Comparison of ENCODE assay signal across 8 mouse cellular contexts in the genomic region with DNA sequence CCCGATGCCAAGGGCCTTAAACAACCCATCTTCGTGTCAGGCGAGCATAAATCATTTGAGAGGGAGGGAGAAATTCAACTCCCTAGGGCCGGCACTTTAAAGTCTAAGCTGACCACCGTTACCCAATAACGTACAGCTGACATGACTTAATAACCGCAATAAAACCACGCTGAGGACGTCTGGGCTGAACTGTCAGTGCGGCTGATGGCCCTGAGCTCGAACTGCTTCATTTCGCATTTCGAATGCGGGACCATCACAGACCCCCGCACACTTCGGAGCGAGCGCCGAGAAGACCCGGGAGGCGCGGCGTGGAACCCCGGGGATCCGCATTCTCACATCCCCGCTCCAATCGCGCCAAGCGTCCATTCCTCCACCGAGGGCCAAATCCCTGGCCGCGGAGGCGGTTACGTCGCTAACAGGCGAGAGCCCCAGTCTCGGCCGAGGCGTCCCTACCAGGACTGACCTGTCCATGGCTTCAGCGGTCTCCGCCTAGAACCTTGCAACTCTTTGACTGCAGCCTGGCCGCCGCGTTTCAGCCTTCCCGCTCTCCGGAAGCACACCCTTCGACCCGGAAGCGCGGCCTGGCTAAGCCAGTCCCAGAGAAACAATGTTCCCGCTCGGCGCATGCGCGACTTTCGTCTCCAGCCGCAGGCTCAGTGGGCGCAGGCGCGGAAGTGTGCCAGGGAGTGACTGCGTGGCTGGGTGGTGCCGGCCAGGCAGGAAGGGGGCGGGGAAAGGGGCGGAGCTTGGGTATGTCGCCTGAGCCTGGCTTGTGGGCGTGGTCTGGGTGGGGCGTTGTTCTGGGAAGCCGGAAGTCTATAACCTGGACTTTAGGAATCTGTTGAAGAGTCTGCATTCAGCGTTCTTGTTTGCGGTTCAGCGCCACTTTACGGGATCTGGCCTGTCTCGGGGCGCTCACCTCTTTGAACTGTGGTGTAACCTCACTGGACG. TPM values are rescaled to one million over a fixed set of nuclear protein-coding genes. Genes with fewer than 3 reads are reported as not detected.
DNase-seq lines count a peak whose midpoint lies in the region; ATAC-seq lines count a peak whose summit lies in the region.

Nup107 (minus strand) TSS at position 565 of the 951 bp plus-strand sequence.

- peak within 1 kb of the TSS; percentile 59 for H3K4me2 ChIP-seq in hindbrain, embryonic 11.5 days (replicated peaks; ENCODE audit: low read depth, low read length)

- DNase-seq in Muller cell, postnatal 12 days (ENCODE audit: inconsistent ontology term) = peak; percentile 100
- peak; percentile 100 for DNase-seq in cerebellum, adult 9-11 months
- peak; percentile 99 to 100 for DNase-seq in frontal cortex, adult 2 months (ENCODE audit: extremely low spot score in 1 of 2, low spot score in 1 of 2)
- DNase-seq in hindbrain, embryonic 11.5 days (ENCODE audit: low spot score) = peak; percentile 100
- peak; percentile 100 for DNase-seq in layer of hippocampus, postnatal 10 days (ENCODE audit: low spot score in 2 of 2)
- DNase-seq in lung, postnatal 10 days = peak; percentile 100
- DNase-seq in ovary, postnatal 36 days (ENCODE audit: low spot score) = peak; percentile 100
- peak; percentile 100 for DNase-seq in thymus, postnatal 25 days

- H3K36me3 ChIP-seq in hindbrain, embryonic 11.5 days (ENCODE audit: control insufficient read depth, insufficient read depth, low read length) = no peaks in the 10 kb centered on the region

- ATAC-seq in hindbrain, embryonic 11.5 days (ENCODE audit: low FRiP score) = peak; percentile 97

- H3K9ac ChIP-seq in hindbrain, embryonic 11.5 days (ENCODE audit: low read depth, low read length) = peak within 1 kb of the TSS; percentile 78

- H3K27ac ChIP-seq in hindbrain, embryonic 11.5 days (ENCODE audit: low read depth, low read length) = peak within 1 kb of the TSS; percentile 65; the same call in 1 of the 2 replicates

- WGBS in hindbrain, embryonic 11.5 days = under 1% methylated on average over 75 of the region's 75 CpGs

- H3K4me3 ChIP-seq in hindbrain, embryonic 11.5 days (ENCODE audit: low read depth, low read length) = peak within 1 kb of the TSS; percentile 86

- H3K4me1 ChIP-seq in hindbrain, embryonic 11.5 days (replicated peaks; ENCODE audit: control insufficient read depth, insufficient read depth, low read length) = no peaks in the 10 kb centered on the region

- H3K9me3 ChIP-seq in hindbrain, embryonic 11.5 days (ENCODE audit: control insufficient read depth, low read length) = no peaks in the 10 kb centered on the region

- H3K27me3 ChIP-seq in hindbrain, embryonic 11.5 days (ENCODE audit: control insufficient read depth, insufficient read depth, low read length) = no peaks in the 10 kb centered on the region

RNA-seq across cellular contexts. Expression of gene Nup107, which starts in this region (rescaled TPM):
- 16.0 and 17.8 TPM in 2 replicates for polyA plus RNA-seq in frontal cortex, adult 2 months (2012; rRNA removed)
- 82.8 and 95.8 TPM in 2 replicates for polyA plus RNA-seq in hindbrain, embryonic 11.5 days (2014; fragmentation: Nextera tagmentation; extraction: Ambion mirVana)
- total RNA-seq in layer of hippocampus, postnatal 10 days (2021) = 10 to 100 TPM; 17.3 to 20.7 TPM

Comparison
In these comparisons a context has a peak if more than half of its experiments do, and no peak if none do; other contexts are left out.
1. Peak in every context shown above with its lines: DNase-seq, ATAC-seq, H3K4me3 ChIP-seq and H3K27ac ChIP-seq.